Mouse (Mus musculus): ENCODE measurements around the gene Jam3.

- no peak for TF ChIP-seq CTCF (IDR thresholded peaks at IDR 0.05; ENCODE audit: insufficient read depth, low read length)
- no peak for TF ChIP-seq POLR2A (IDR thresholded peaks at IDR 0.05; ENCODE audit: borderline replicate concordance, extremely low read depth, low read depth, low read length)
Observed at GRCm38 (mm10) chr9:27122076-27122475, 33.1 kb downstream of the Jam3 start.

All from lung, adult 2 months (tissue).